Mouse (Mus musculus) layer of hippocampus, adult 18-20 months (tissue): ENCODE results near the gene Gm49661. TPM values are rescaled to one million over a fixed set of nuclear protein-coding genes. Genes with fewer than 3 reads are reported as not detected.

Experiments used
- DNase-seq, 2 experiments: peaks; one replicate each; pipeline ENCODE4 v3.0.0; 2022; ENCODE audit warnings: low spot score in 2 of 2
- long read RNA-seq: library from polyadenylated mRNA; stranded (forward); transcript quantifications from one replicate; pipeline ENCODE4 v2.0.0, GENCODE M21; 2021
- total RNA-seq, 2 experiments: library from RNA; stranded (reverse); gene quantifications; 2 replicates each; pipeline ENCODE4 v1.2.3; 2021

Gene Gm49661
- not detected for total RNA-seq
- long read RNA-seq: 0 reads

DNA sequence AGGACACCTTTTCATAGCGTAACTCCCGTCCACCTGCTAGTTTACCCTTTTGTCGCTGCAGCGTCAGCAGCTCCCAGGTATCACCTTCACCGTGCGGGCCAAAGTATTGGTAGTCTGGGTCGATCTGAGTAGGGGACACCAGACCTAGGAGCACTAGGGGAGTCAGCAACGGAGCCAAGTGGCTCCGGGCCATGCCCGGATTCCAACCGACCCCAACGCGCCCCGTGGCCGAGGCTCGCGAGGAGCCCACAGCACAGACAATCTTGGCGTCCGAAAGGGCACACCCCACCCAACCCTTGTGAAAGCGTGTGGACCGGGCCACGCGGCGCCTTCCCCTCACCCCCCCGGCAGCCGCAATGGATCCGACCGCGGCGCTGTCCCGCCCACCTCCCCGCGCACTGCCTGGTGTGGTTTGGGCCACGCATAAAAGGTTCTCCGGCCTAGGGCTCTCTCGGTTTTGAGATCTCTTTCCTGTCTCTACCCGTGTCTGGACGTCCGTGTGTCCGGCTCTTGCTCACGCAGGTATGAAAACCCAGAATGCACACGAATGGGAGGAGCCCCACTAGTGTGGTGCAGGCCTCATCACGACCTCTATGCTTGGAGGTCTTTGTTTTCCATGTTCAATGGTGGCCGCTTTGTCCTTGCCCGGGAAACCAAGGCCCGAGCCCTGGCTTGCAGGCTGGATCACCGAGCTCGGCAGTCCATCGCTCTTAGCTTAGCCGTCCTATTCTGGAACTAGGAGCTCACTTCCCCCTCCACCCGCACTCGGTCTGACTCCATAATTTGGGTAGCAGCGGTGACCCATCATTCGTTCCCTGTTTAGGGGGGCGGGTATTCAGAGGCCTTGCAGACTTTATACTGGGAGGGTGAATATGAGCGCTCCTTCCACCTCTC lies at the start of gene Gm49661, which contains the start of the genes Prdx2 and Rnaseh2a:
Gene Gm49661, minus strand, starts transcription at position 193 of the 894 bp plus-strand sequence.
Gene Prdx2, plus strand, starts transcription at position 347 of the 894 bp plus-strand sequence.
Gene Rnaseh2a, minus strand, starts transcription at position 527 of the 894 bp plus-strand sequence.
- DNase-seq: peak; percentile 52 to 78

DNA sequence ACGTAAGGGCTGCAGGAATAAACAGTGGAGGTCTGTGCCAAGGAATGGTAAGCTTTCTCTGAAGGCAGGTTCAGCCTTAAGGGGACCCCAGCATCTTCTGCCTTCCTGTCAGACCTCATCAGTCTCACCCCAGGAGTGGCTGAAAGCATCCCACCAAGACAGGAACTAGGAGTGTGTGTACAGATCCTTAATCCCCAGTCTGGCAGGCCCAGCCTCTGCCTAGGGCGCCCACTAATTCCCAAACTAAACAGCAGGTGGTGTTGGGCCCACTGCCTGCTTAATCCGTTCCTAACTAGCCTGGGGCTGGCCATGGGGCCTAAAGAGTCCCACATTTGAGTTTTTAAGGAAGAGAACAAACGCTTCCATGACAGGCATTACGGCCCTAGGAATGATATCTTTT lies 48.0 kb upstream of the Gm49661 start:
- no peak for DNase-seq

DNA sequence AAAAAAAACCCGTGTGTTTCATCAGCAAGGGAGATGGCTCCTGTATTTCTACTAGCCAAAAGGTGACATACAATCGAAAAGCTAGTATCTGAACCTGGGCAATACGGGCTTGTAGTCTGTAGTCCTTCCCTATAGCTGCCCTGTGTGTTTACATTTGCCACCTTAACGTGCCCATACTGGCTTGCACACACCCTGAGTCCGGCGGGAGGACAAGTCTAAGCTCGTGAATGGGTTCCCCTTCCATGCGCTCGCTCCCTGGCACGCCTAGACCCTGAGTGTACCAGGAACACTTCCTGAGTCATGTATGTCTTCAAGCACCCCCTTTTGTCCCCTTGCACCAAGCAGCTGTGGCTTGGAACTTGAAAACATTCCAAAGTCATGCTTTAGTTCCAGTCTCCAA lies 47.5 kb upstream of the Gm49661 start:
- DNase-seq: no peak

DNA sequence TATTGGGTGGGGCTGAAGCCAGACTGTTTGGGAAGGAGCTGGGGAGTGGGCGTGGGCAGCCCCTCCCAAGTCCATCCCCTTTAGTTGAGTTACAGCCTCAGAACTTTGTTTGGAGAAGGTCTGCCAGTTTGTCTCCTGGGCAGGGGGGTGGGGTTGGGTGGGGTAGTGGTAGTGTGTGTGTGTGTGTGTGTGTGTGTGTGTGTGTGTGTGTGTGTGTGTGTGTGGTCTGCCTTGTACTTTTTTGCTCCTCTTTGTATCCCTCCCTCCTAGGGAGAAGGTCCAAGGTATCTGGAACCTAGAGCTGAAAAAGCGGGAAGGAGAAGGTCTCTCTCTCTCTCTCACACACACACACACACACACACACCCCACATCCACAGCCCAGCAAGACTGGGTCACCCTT lies 45.2 kb upstream of the Gm49661 start, which contains the start of gene Best2:
Gene Best2, minus strand, starts transcription at position 101 of the 400 bp plus-strand sequence.
- no peak for DNase-seq

DNA sequence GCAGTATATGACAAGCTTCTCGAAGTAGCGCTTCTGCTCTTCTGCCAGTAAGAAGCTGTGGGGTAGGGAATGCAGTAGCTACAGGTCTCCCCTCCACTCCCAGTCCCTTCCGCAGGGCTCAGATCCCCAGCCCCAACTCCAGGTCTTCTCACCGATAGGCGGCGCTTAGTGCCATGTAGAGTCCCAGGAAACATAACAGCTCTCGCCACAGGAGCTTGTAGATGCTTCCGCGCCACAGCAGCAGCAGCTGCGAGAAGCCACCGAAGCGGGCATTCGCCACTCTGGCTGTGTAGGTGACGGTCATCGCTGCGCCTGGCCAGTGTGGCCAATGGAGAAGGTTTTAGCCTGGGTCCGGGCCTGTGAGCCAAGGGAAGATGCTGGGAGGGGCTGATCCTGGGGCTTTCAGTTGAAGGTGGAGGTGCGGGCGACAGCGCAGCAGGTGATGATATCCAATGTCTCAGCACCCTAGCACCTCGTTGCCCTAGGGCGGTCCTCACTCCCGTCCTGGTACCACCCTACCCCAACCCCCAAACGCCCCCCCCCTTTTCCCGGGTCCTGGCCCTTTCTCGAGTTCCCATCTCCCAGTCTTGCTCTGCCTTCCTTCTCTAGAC lies 44.1 kb upstream of the Gm49661 start:
- DNase-seq: peak in 1 of 2 experiments; percentile 87

DNA sequence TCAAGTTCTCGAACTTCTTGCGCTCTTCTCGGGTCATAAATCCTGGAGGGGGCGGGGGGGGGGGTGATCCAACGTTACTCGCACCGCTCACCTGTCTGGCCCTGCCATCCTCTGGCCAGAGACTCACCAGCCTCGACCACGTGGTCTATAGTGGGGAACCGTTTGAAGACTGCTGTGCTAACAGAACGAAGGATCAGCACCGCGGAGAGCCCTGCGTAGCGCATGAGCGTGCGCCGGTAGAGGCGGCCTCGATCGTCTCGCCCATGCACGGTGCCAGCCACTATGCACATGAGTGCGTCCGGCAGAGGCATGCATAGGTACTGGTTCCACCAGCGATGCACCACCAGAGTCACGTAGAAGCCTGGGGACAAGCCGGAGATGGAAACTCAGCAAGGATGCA lies 42.0 kb upstream of the Gm49661 start:
- no peak for DNase-seq

DNA sequence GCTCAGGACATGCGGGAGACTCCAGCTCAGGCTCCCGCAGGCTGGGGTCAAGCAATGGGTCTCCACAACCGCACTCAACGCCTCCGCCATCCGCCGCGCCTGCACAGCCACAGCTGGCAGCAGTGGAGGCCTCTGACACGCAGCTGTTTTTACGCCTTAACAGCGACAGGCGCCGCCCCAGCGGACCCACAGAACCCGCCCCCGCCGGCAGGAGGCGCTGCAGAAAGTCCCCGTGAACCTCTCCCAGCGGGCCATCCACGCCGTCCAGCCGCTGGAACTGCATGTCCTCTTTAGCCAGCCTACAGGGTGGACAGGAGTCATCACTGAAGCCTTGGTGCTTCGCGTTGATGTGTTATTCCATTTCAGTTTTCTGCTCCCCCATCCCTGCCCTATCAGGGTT lies 38.5 kb upstream of the Gm49661 start:
- no peak for DNase-seq

DNA sequence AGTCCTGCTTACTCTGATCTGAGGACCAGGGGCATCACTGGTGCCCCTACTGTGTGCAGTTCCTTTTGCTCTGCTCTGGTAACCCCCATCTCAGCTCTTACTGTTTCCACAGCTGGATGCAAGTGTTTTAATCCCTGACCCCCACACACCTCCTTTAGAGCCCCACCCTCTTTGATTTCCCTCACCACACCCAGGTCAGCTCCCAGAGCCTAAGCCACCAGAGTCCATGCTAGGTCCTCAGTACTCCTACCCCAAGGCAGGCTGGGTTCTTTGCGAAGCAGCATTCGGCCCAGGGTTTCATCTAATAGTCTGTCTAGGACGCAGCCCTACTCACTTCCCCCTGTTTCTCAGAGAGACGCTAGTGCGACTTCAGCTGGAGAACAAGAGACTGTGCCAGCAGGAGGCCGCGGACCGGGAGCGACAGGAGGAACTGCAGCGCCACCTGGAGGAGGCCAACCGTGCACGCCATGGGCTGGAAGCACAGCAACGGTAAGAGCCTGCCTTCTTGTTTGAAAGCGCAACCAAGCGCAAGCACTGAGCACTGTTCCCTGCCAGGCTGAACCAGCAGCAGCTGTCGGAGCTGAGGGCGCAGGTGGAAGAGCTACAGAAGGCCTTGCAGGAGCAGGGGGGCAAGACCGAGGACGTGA lies 28.5 kb upstream of the Gm49661 start:
- peak; percentile 87 to 96 for DNase-seq

DNA sequence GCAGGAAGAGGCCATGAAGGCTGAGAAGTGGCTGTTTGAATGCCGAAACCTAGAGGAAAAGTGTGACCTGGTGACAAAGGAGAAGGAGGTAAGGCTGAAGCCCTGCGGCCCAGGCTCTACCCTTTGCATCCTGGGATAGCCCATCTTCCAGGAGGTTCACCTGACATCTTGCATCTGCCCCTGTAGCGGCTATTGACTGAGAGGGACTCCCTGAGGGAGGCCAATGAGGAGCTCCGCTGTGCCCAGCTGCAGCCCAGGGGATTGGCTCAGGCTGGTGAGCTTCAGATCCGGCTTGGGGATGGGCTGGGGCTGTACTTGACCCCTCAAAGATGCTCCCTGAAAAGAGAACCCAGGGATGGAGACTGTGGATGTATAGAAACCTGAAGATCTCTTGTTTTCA lies 27.7 kb upstream of the Gm49661 start:
- no peak for DNase-seq

DNA sequence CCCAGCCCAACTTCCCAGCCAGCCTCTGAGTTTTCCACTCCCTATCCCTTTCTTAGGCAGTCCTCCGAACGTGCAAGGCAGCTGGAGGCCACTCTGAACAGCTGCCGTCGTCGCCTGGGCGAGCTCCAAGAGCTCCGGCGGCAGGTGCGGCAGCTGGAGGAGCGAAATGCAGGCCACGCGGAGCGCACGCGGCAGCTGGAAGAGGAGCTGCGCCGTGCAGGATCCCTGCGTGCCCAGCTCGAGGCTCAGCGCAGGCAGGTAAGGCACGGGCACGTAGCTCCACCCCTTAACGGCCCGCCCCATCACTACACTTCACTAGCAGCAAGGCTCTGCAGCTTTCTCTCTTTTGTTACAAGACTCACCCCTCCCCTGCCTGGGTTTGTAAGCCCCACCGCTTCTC lies 26.4 kb upstream of the Gm49661 start:
- no peak for DNase-seq

DNA sequence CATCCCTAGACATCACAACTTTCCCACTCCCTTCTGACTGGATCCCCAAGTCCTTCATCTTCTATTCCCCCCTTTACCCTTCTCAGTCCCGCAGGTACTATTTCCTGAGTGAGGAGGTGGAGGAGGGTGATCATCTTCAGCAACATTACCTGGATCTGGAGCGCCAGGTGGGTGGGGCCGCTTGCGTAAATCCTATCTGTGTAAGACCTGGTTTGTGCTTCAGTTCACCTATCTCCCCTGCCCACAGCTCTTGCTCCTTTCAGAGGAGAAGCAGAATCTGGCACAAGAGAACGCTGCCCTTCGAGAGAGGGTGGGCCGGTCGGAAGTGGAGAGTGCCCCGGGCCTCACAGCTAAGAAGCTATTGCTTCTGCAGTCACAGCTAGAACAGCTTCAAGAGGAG lies 25.1 kb upstream of the Gm49661 start:
- DNase-seq: no peak

DNA sequence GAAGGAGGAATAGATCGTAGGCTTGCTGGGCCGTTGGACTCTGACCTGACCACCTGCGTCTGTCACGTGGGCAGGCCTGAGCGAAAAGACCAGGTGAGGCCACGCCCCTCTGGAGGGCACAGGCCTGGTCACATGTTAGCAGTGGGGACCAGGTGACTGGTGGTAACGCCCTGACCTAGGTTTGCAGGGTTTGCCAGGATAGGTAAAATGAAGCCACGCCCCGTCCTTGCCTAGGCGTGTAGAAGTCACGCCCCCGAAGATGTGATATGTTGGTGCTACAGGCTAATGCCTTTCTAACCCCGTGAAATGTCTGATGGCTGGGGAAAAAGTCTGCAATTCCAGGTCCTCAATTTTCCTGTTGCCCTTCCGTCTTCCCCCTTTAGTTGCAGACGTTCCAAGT lies 21.6 kb upstream of the Gm49661 start:
- no peak for DNase-seq

DNA sequence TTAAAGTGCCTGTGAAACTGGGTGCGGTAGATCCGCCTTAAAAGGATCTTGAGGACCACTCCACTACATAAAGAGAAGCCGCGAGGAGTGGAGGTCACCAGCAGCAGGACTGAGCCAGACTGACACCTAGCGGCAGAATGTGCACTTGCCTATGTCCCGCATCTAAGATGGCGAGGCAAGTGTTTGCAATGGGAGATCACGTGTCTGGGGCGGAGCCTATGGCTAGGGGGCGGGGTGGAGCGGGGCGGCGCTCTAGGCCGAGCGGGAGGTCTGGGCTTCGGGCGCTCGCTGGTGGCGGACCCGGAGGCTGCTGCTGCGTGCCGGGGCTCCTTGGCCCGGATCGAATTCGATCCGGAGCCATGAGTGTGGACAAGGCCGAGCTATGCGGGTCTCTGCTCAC lies 21.1 kb upstream of the Gm49661 start, which contains the start of gene Hook2:
Gene Hook2, plus strand, starts transcription at position 255 of the 400 bp plus-strand sequence.
- peak; percentile 94 to 99 for DNase-seq

DNA sequence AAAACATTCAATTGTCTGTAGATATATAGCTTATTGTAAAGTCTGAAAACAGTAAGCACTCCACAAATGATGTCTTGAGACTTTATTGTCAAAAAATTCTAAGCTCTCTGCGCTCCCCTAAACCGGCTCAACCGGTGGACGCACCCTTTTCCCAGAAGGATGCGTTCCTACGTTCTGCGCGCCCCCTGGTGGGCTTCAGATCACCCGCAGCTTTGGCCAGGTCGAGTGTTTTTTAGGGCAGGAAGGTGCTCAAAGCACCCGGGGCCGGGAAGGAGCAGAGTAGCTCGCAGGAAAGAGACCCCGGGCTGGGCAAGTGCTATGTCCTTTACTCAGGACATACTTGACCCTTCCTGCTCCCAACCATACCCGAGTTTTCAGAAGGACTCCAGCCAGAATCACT lies 20.6 kb upstream of the Gm49661 start:
- peak; percentile 77 to 90 for DNase-seq

DNA sequence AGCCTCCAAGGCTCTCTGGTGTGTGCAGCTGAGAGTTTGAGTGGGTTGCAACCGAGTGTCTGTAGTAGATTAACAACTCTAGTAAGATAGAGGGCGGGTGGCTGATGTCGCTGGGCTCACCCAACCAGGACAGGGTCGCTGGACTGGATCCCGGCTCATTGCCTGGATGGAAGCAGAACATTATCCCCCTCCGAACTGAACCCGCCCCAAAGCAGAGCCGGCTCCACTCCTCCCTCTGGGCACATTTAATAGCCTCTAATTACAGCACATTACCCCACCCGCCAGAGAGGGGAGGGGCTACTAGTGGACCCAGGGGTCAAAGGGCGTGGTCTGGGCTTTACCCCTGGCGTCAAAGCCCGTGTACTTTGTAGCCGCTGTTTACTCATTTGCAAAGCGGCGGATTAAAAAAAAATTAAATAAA lies 20.1 kb upstream of the Gm49661 start:
- DNase-seq: no peak

DNA sequence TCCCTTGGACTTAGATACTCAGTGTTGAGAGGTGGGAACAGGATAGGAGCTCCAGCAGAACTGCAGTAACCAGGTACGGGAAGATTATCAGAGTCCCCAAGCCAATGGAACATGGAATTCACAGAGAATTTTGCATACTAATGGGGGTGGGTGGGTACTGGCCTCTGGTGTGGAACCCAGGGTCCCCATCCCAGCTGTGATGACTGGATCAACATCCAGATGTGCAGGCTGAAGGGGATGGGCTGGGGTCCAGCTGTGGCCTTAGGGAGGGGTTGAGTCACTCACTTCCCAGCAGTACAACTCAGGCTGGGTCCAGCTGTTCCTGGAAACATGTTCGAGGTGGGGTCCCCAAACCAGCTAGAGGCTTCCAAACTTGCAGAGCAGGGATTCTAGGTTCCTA lies 18.7 kb upstream of the Gm49661 start:
- DNase-seq: no peak

DNA sequence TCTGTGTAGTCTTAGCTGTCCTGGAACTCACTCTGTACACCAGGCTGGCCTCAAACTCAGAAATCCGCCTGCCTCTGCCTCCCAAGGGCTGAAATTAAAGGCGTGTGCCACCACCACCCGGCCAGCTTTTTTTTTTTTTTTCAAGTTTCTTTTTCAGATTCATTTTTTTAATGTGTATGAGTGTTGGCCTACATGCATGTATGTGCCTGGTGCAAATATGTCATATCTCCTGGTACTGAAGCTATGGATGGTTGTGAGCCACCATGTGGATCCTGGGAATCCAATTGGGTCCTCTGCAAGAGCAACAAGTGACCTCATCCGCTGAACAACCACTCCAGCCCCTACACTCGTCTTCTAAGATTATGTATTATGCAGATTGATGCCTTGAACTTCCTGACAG lies 18.2 kb upstream of the Gm49661 start:
- DNase-seq: no peak

DNA sequence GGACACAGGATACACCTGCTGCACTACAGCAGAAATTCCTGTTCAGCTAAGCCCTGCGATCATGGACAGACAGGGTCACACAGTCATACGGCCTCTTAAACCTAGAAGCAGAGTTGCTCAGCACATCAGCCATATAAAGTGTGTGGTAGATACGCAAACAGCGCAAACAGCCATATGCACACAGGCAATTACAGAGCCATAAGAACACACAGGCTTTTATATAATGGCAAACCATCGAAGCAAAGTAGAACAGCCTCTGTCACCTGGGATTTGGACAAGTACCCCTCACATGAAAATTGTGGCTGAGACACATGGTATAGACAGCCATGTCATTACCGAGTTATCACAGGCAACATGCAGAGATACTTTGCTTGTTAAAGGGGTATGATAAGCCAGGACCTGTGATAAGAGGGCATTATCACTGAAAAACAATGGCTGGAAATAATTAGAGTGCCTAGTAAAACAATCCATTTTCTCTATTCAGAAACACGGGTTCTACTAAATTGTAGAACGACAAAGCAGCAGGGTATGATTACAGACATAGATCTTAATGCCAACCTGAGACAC lies 17.2 kb upstream of the Gm49661 start:
- no peak for DNase-seq

DNA sequence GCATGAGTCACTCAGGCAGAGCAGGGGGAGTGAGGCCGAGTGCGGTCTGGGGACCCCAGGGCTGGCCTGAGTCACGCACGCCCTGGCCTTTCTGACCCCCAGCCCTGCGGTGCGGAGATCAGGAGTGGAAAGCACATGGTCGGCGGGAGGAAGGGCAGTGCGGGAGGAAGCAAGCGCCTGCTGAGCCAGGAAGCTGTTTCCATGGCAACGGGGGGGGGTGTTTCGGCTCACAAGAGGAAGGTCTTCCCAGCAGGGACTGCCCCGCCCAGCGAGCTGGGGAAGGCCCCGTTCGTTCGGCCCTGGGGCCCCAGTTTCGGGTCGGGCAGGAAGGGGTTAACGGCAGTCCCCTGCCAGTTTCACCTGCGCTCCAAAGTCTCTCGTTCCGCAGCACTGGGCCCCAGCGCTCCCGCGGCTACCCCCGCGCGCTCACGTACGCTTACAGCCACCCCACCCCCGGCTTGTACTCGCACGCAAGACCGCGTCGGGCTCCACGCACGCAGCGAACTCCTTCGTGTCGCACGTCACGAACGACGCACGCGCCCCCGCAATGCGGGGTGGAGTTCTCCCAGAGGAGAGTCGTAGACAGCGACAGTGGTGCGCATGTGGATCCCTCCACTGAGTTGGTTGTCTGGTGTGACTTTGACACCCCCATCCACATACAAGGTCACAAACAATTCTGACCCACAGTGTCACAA lies 16.6 kb upstream of the Gm49661 start:
- peak; percentile 95 to 96 for DNase-seq

DNA sequence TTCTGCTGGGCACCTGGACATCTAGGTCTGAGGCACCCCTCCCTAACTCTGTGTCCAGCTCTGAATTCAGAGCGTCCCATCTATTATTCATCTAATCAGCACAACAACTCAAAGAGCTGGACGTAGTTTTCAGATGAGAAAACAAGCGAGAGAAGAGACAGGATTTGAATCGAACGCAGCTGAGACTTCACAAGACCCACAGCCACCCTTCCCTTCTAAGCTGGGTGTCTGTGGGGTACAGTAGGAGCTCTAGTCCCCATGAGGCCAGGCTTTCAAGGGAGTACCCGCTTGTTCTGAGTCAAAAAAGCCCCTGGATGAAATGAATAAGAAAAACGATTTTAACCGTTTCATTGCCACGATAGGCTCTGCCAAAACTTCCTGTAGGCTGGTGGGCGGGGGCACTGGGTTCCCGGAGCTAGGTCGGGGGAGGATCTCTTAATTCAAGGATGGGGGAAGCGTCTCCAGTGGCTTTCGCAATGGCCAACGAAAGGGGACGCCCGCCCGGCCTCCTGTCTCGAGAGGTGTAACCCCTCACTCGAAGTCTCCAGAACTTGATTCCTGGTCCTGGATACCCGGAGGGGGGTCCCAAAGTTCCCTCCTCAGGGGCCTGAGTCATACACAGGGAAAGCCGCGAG lies 15.9 kb upstream of the Gm49661 start:
- peak in 1 of 2 experiments; percentile 54 for DNase-seq
